Mouse (Mus musculus) induced T-regulatory cell, adult 2 months (primary cell): Measurements from ENCODE around the gene Fgfr2.

Experiments
- DNase-seq: peaks from one replicate; pipeline ENCODE4 v3.0.0-alpha.2; 2012; ENCODE audit warnings: low read depth

Fgfr2 gene

GRCm38 (mm10) chr7:130705230-130705629 is 2417.9 kb downstream of the Fgfr2 start:
- DNase-seq = no peak

GRCm38 (mm10) chr7:130701336-130701735 is 2421.8 kb downstream of the Fgfr2 start:
- DNase-seq = no peak

- no peak for DNase-seq
These were observed 2424.7 kb downstream of the Fgfr2 start for GRCm38 (mm10) chr7:130698480-130698879.

GRCm38 (mm10) chr7:130696347-130697234 is 2426.6 kb downstream of the Fgfr2 start:
- DNase-seq = no peak

GRCm38 (mm10) chr7:130695669-130696338 is 2427.3 kb downstream of the Fgfr2 start:
- DNase-seq = no peak

GRCm38 (mm10) chr7:130693800-130694193 is 2429.4 kb downstream of the Fgfr2 start:
- DNase-seq = no peak

- DNase-seq = peak; percentile 7
These were observed 2430.0 kb downstream of the Fgfr2 start for GRCm38 (mm10) chr7:130692943-130693799.

- peak; percentile 14 for DNase-seq
These were observed 2430.7 kb downstream of the Fgfr2 start for GRCm38 (mm10) chr7:130692392-130692942.

GRCm38 (mm10) chr7:130691931-130692330 is 2431.2 kb downstream of the Fgfr2 start:
- no peak for DNase-seq

GRCm38 (mm10) chr7:130690869-130691268 is 2432.3 kb downstream of the Fgfr2 start:
- no peak for DNase-seq

GRCm38 (mm10) chr7:130688601-130689000 is 2434.5 kb downstream of the Fgfr2 start:
- DNase-seq = no peak

- DNase-seq = no peak
These were observed 2441.4 kb downstream of the Fgfr2 start for GRCm38 (mm10) chr7:130681798-130682197.

GRCm38 (mm10) chr7:130678414-130678813 is 2444.7 kb downstream of the Fgfr2 start:
- no peak for DNase-seq

- no peak for DNase-seq
These were observed 2445.4 kb downstream of the Fgfr2 start for GRCm38 (mm10) chr7:130677541-130678274.

- DNase-seq = no peak
These were observed 2446.1 kb downstream of the Fgfr2 start for GRCm38 (mm10) chr7:130676885-130677540.

GRCm38 (mm10) chr7:130674526-130674925 is 2448.6 kb downstream of the Fgfr2 start:
- DNase-seq = no peak

- peak; percentile 26 for DNase-seq
These were observed 2449.7 kb downstream of the Fgfr2 start for GRCm38 (mm10) chr7:130673169-130674033.

GRCm38 (mm10) chr7:130671301-130671700 is 2451.8 kb downstream of the Fgfr2 start:
- DNase-seq = no peak

GRCm38 (mm10) chr7:130670358-130670757 is 2452.8 kb downstream of the Fgfr2 start:
- DNase-seq = no peak
